Mouse (Mus musculus): Measurements from ENCODE around the gene Col13a1.

Col13a1 gene

DNA sequence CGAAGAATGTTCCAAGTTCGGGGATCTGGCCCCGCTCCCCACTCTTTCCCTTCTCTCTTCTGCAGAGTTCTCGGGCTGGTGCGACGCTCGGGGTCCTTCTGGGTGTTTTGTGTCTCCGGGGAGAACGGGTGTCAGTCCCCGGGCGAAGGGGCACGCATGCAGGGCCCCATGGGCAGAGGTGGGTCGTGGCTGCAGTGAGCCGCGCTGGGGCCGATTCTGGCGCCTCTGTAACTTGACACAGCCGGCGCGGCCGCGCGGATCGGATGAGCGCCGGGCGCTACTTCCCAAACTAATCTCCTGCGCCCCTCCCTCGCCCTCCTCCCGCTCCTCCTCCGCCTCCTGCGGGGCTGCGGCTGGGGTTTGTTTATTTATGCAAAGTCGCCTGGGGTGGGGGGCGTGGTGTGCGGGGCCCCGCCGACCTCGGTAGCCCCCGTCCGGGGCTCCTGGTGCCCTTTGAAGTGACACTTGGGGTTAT lies at the start of gene Col13a1:
Gene Col13a1, minus strand, starts transcription at position 243 of the 475 bp plus-strand sequence.
- DNase-seq (ENCODE audit: low read depth, low spot score) = no peak

DNA sequence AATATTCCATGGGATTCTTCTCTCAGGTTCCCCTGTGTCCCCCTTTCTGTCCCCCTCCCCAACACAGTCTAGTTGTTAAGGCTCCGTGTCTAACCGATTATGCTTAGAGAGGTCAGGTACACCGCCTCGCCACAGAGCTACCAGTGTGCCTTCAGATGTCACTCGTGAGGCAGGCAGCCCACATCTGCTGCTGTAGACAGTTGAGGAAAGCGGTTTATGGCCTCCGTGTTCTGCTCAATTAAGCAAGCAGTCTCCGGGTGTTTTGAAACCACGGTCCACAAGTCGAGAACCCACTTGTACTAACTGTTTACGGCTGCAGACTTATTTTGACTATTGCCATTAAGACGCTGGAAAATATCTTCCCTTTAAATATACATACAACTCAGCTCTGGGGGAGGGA lies 48.8 kb upstream of the Col13a1 start:
- DNase-seq (ENCODE audit: low read depth, low spot score) = no peak

DNA sequence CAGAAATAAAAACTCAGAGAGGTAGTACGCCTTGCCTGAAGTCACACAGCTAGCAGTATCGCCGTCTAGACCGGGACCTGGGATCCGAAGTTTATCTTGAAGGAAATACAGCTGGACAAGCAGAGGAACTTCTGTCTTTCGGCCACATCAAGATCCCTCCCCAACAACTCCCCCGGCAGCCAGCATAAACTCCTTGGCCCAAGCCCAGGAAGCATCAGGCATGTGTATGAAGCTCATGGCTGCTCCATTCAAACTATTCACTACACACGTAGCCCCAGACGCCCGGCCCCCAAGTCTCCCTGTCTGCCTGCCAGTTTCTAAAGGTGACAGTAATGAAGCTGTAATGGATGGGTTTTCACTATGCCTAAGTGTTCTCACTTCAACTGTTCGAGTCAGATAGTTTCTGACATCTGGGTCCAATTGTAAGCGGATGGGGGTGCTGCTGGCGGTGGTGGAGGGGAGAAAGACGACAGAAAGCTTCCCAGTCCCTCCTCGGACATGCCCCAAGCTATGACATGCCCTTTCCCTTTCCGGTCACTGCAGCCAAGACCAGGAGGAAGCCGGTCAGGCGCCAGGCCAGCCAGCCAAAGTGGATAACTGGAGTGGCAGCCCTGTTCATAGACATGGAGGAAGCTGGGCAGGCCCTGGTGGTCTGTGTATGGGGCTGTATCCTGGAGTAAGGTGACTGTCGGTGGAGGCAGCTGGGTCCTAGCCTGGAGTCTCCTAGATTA lies 45.1 kb upstream of the Col13a1 start:
- no peak for DNase-seq (ENCODE audit: low read depth, low spot score)

DNA sequence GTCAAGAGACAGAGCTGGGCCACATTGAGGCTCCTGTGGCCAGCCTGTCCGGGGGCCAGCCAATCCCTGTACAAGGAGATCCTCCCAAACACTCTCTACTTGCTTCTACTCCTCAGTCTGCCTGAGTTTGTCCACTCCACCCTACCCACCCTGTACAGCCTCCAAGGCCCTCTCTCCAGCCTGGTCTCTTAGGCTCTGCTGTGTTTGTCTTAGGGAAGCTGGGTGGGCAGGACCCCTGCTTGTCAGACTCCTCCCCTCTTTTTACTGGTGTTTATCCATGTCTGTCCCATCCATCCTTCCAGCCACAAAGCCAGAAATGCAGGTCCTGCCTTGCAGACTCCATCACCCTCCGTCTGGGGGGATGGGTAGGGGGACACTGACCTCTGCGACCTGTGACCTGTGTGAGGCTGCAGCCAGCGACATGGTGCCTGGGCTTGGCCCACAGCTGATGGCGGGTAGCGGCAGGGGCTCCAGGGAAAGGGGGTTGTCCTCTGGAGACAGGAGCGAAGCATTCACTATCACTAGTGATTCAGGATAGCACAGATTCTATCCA lies 41.2 kb upstream of the Col13a1 start:
- DNase-seq (ENCODE audit: low read depth, low spot score) = no peak

DNA sequence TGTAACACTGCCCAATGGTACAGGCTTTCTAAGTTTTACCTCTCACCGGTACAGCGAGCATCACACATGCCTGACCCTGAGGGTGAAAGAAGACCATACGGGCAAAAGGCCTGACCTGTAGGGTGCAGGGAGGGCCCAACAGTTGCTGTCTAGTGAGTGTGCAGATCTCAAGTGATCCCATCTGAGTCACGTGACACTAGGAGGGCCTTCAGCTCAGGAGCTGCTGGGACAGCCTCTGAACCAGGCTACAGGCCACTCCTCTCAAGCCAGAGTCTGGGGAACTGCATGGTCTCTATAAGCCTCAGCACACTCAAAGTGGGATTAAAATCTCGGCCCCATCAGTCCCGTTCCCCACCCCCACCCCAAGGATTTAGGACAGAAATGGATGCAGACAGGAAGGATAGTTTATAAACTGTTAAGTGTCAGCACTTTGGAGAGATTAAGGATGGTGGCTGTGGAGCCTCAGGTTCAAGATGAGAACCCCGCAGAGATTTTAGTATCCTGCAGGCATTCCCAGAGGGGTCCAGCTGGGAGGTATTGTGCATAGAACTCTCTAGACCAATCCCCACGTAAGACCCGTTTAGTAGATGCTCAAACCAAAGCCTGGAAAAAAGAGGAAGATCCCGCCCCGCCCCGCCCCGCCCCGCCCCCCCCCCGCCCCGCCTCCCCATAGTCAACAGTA lies 40.6 kb upstream of the Col13a1 start:
- no peak for DNase-seq (ENCODE audit: low read depth, low spot score)

DNA sequence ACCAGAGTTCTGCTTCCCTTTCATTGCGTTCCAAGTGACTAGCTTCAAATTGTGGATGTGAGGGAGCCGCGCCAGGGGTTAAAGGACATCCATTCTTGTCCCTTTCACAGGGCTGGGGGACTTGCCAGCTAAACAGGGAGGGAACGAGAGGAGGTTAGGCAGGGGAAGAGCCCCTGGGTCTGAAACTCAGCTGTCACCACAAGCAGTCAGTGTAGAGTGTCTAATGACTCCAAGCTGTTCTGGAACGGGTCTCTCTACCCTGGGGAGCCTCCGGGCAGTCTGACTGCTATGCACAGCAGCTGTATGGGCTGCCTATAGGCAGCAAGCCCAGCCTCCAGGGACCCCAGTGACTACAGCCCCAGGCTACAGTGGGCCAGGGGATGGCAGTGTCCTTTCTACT lies 38.0 kb upstream of the Col13a1 start:
- no peak for DNase-seq (ENCODE audit: low read depth, low spot score)

DNA sequence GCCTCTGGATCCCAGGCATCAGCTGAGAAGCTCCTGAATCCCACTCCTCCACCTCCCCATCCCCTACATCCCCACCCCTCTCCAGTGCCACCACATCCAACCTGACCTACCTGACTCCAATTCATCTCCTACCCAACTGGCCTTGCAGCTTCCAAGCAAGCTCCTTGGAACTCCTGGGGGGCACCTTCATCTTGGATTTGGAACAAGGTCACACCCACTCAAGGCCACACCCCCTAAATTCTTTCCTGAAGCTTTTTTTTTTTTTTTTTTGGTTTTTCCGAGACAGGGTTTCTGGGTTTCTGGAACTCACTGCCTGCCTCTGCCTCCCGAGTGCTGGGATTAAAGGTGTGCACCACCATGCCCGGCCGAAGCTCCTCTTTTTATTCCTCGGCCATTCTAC lies 34.3 kb upstream of the Col13a1 start:
- no peak for DNase-seq (ENCODE audit: low read depth, low spot score)

DNA sequence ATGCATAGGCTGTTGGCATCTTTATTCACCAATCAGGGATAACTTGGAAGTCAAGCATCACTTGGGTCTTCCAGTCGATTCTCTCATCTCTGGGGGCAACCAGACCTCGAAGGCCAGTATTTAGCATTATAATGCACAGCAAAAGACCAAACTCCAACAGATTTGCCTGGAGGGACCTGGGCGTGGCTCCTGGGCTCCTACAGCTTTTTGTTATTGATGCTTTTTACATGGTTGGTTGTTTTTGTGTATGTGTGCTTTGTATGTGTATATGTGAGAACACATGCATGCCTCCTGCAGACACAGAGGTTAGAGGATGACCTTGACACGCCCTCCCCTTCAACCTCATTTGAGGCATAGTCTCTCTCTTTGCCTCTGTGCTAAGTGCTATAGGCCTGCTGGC lies 33.5 kb upstream of the Col13a1 start:
- DNase-seq (ENCODE audit: low read depth, low spot score) = no peak

DNA sequence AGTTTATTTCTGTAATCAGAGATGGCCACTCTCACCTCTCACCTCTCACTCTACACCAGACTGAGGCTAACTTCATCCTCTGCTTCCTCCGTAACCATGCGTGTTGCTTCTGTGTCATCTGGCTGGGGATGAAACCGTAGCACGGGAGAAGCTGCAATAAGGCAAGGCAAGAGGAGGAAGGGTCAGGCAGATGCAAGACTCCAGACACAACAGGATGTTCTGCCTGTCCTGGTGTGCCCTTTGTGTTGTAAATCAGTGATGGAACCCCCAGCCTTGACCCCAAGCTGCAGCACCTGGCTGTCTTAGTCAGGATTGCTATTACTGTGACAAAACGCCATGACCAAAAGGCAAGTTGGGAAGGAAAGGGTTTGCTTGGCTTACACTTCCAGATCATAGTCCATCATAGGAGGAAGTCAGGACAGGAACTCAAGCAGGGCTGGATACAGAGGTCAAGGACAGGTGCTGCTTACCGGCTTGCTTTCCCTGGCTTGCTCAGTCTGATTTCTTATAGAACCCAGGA lies 31.1 kb upstream of the Col13a1 start:
- no peak for DNase-seq (ENCODE audit: low read depth, low spot score)

DNA sequence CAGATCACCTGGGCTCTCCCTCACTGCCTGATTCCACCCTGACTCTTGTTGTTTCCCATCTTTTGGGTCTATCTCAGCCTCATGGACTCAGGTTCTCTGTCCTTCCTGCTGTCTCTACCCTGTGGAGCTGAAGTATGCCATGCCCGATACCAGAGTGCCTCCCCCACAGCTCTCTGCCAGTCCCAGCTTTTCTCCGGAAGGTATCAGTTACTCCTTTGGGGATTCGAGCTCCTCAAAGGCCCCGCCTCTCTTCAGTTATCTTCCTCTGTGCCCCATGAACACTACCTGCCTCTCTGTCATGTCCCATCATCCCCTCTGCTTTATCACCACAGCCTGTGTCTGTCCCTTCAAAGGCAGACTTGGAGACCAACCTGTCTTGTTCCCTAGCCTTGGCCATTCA lies 29.1 kb upstream of the Col13a1 start:
- no peak for DNase-seq (ENCODE audit: low read depth, low spot score)

DNA sequence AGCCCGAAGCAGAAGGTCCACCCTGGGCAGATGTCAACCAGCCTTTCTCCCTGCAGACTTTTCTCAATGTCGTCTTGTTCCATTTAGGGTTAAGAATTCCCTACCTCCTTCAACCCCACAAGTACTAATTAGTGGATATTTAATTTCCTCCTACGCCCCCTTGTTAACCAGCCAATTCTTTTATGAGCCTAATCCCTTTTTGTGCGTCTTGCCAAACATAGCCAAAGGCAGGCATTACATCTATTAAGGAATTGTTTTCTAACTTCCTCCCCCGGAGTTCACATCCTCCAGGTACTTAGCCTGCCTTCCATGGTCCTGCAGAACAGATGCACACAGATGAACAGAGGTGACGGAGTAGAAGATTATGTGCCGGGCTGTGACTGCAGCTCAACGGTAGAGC lies 27.5 kb upstream of the Col13a1 start:
- DNase-seq (ENCODE audit: low read depth, low spot score) = no peak

DNA sequence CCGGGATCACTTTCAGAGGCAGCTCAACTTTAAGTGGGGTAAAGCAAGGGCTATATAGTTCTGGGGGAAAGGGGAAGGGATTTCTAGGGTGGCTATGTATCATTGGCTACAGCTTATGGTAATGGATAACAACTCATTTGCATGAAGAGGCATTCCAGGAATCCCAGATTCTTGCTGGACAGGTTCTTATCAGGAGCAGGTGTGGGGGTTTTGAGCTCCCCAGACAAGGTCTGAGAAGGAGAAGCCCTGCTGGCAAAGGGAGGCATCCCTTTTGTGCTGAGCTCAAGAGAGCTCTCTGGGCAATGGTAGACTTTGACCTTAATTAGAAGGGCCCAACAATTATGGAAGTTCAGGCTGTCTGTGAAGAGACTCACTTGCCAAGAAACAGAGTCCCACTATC lies 21.3 kb upstream of the Col13a1 start:
- no peak for DNase-seq (ENCODE audit: low read depth, low spot score)

DNA sequence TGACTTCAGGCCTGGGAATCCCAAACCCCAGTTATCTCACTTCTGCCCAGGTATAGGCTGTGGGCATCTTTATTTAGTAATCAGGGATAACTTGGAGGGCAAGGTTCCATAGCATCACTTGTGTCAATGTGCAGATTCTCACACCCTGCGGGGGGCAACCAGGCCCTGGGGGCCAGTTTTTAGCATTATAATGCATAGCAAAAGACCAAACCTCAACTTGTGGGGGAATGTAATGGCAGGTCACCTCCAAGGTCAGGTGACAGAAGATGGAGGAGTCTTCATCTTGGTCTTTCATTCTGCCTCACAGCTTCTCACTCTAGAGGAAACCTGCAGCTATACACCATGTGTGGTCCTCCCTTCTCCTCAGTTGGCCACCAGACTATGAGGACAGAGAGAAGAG lies 20.9 kb upstream of the Col13a1 start:
- no peak for DNase-seq (ENCODE audit: low read depth, low spot score)

DNA sequence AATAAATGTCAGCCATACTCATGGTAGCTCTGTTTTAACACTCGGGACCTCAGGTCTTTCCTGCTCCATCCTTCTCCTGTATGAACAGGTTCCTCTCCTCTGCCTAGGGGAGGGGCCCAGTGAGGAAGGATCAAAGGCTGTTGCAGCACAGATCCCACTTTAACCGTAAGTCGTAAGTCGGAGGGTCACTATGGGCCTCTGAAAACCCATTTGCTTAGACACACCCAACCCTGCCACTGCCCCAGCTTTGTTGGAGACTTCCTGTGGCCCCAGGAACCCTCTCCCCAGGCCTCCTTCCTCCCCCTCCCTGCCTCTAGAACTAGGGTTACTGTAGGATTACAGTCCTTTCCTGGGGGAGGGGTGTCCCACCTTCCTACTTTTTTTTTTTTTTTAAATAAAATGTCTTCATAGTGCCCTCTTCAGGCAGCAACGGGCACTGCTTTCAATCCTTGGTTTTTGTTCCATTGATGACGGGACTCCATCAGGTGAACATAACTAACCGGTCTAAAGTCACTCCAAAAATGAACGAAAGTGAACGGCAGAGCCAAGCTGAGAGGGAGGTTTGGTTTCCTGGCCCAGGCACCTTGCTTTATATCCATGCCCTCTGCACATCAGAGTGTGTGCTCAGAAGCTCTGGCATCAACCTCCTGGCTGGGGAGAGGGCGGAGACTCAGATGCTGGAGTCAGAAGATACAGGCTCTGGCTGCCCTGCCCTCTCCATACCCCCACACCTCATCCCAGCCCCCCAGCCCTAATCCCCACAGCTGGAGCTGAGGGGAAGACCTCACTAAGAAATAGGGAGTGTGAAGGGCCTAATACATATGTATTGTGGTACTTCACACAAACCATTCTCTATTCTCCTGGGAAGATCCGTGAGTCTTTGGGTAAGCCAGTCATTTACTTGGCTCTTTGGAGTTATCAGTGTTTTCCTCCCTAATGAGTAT lies 12.8 kb upstream of the Col13a1 start:
- peak; percentile 5 for DNase-seq (ENCODE audit: low read depth, low spot score)

DNA sequence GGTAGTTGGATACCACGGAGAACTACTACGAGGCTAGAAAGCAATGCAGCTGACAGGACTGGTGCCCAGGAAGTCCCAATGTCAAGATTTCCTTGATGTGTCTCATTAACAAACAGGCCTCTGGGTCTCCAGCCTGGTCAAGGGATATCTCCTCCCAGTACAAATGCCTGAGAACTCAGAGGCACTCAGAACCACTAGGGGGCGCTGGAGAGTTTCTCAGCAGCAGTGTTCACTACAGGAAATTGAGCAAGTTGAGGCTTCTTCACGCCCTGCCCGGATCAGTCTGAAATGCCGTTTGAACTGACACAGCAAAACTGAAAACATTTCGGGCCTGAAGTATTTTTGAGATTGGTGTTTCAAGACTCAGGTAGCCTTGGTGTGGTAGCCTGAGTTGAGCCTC lies 1.5 kb upstream of the Col13a1 start:
- DNase-seq (ENCODE audit: low read depth, low spot score) = peak; percentile 76

DNA sequence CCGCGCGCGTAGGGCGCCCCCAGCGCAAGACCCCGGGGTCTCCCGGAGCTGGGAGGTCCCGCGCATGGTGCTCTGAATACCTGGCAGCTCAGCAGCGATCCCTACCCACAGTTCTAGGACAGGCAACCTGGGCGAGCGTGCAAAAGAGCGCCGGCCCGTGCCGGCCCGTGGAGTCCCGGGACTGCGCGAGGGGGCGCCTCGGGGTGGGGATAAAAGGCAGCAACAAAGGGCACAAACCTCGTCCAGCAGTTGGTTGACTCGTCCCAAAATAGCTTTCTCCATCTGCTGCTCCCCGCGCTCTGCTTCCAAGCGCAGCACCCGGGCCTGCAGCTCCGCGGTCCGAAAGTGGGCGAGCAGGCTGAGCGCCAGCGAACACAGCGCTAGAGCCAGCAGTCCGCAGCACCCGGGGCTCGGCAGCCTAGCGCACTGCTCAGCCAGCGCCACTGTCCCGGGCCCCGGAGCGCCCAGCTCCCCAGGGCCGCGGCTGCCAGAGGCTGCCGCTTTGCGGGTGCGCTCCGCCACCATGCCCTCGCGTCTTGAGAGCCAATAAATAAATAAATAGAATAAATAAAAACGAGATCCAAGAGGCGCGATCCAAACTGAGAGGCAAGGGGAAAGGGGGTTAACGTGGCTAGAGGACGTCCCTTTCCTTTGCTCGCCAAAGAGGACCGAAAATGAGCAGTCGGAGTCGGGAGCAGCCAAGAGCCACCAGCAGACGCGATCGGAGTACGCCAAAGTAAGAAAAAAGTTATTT lies 619 bp downstream of the Col13a1 start:
- no peak for DNase-seq (ENCODE audit: low read depth, low spot score)

DNA sequence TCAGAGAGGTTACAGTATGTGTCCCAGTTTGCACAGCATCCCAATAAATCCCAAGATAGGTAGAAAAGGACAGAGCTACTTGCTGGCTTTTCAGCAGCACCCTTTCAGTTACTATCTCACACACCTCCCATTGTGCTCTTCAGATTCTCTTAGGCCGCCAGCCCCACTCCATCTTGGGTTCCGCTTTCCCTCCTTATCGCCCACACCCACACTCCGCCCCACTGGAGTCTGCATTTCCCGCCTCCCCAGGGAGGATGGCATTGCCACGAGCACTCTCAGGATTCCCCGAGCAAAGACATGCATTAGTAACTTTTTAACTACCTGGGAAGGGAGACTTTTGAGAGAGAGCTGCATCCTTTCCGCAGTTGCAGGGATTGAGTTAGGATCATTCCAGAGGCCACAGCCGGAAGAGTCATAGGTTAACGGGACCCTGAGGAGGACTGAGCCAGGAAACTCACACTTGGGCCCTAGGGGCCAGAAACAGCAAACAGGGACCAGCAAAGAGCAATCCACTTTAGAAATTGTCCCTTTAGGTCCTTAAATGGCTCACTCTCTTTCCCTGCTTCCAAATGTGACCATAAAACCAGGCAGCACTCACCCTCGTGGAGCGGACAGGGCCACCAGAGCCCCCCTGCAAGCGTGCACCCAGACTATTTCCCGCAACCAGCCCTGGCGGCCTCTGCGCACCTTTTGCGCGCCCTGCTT lies 1.4 kb downstream of the Col13a1 start:
- no peak for DNase-seq (ENCODE audit: low read depth, low spot score)

DNA sequence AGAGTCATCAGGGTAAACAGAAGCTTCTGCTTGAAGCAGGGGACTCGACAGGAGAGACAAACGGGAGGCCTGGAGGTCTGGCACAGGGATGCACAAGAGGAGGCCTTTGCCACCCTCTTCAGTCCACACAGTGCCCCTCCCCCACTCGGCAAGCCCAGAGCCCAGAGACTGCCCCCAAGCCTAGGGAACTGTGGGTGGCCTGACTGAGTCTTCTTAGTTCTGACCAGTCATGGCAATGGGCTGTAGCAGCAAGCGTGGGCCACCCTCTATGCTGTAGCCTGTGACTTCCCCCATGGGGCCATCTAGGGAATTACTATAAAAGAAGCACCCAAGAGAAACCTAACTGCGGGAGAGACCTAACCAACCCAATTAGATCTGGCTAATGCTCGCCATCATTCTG lies 1.9 kb downstream of the Col13a1 start:
- peak; percentile 4 for DNase-seq (ENCODE audit: low read depth, low spot score)

DNA sequence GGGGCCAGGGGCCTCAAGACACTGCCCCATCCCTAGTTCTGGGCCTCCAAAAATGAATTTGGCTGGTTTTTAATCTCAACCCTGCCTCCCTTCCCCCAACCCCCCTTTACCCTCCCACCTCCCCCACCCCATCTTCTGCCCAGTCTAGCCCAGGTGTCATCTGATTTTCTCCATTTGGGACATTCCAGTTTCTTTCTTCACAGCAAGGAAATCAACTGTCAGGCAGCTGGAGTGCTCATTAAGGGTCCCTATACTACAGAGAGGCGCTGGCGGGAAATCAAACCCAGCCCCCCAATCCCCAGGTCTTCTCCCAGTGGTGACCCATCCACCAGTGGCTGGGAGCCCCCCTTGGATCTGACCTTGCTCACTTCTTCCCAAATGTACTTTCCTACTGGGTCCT lies 4.3 kb downstream of the Col13a1 start:
- DNase-seq (ENCODE audit: low read depth, low spot score) = no peak

DNA sequence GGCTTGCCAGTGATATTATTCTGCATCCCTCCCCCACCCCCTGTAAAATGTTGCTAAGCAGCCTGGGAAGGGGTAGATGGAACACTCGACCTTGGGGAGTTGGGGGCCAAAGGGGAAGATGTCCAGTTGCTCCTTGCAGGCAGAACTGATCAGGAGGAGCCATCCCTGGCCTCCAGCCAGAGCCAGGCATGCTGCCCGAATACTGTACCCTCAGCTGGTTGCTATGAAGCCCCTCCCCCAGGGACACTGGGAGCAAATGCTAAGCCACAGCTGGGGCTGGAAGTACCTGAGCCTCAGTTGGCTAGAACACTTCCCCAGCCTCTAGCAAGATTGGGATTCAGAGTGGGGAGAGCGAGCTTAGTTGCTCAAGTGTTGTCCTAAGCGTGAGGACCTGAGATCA lies 6.9 kb downstream of the Col13a1 start:
- no peak for DNase-seq (ENCODE audit: low read depth, low spot score)

Measured in A20 (cell line).